Mouse (Mus musculus): Measurements from ENCODE around the gene Lrrc1. TPM values are rescaled to one million over a fixed set of nuclear protein-coding genes. Genes with fewer than 3 reads are reported as not detected.

The Lrrc1 gene
- polyA plus RNA-seq, 1 experiment from 2014 or later = 10.6 TPM

- no peak for ATAC-seq
- H3K27ac ChIP-seq (ENCODE audit: low read depth, low read length) = no peak overlapping the region
- H3K36me3 ChIP-seq (ENCODE audit: control insufficient read depth, insufficient read depth, low read length) = peaks cover 22% of the 10 kb centered on the region
- no peak overlapping the region for H3K9ac ChIP-seq (ENCODE audit: low read length)
- no peaks in the 10 kb centered on the region for H3K27me3 ChIP-seq (replicated peaks; ENCODE audit: control insufficient read depth, insufficient read depth, low read length)
- H3K9me3 ChIP-seq (replicated peaks; ENCODE audit: control insufficient read depth, low read length) = no peaks in the 10 kb centered on the region
- WGBS = 93% methylated on average over 12 of the region's 12 CpGs
- H3K4me2 ChIP-seq (ENCODE audit: low read length) = no peak overlapping the region
- H3K4me1 ChIP-seq (ENCODE audit: control insufficient read depth, insufficient read depth, low read length) = peaks cover 12% of the 10 kb centered on the region
- DNase-seq (ENCODE audit: low spot score) = no peak
- H3K4me3 ChIP-seq (ENCODE audit: low read depth, low read length) = no peak overlapping the region
Observed at GRCm38 (mm10) chr9:77434965-77435364, 109.7 kb downstream of the Lrrc1 start.

GRCm38 (mm10) chr9:77433476-77433875, 111.2 kb downstream of the Lrrc1 start:
- Histone ChIP-seq H3K27ac (ENCODE audit: low read depth, low read length) (no peak overlapping the region), H3K4me3 (ENCODE audit: low read depth, low read length) (no peak overlapping the region), H3K27me3 (replicated peaks; ENCODE audit: control insufficient read depth, insufficient read depth, low read length) (no peaks in the 10 kb centered on the region), H3K9me3 (replicated peaks; ENCODE audit: control insufficient read depth, low read length) (no peaks in the 10 kb centered on the region), H3K9ac (ENCODE audit: low read length) (no peak overlapping the region), H3K36me3 (ENCODE audit: control insufficient read depth, insufficient read depth, low read length) (peaks cover 22% of the 10 kb centered on the region), H3K4me1 (ENCODE audit: control insufficient read depth, insufficient read depth, low read length) (peaks cover 6% of the 10 kb centered on the region), H3K4me2 (ENCODE audit: low read length) (no peak overlapping the region)
- WGBS = 94% methylated on average over 4 of the region's 4 CpGs
- ATAC-seq (no peak), DNase-seq (ENCODE audit: low spot score) (no peak)

GRCm38 (mm10) chr9:77432030-77432429, 112.6 kb downstream of the Lrrc1 start:
- no peak for DNase-seq (ENCODE audit: low spot score)
- H3K4me3 ChIP-seq (ENCODE audit: low read depth, low read length) = no peak overlapping the region
- H3K9me3 ChIP-seq (replicated peaks; ENCODE audit: control insufficient read depth, low read length) = no peaks in the 10 kb centered on the region
- no peak overlapping the region for H3K27ac ChIP-seq (ENCODE audit: low read depth, low read length)
- H3K27me3 ChIP-seq (replicated peaks; ENCODE audit: control insufficient read depth, insufficient read depth, low read length) = no peaks in the 10 kb centered on the region
- H3K4me2 ChIP-seq (ENCODE audit: low read length) = no peak overlapping the region
- WGBS = 83% methylated on average over 17 of the region's 17 CpGs
- peaks cover 18% of the 10 kb centered on the region for H3K36me3 ChIP-seq (ENCODE audit: control insufficient read depth, insufficient read depth, low read length)
- no peak overlapping the region for H3K9ac ChIP-seq (ENCODE audit: low read length)
- no peak for ATAC-seq
- peaks cover 14% of the 10 kb centered on the region for H3K4me1 ChIP-seq (ENCODE audit: control insufficient read depth, insufficient read depth, low read length)

GRCm38 (mm10) chr9:77430413-77431087, 114.1 kb downstream of the Lrrc1 start:
- Histone ChIP-seq H3K9me3 (replicated peaks; ENCODE audit: control insufficient read depth, low read length) (no peaks in the 10 kb centered on the region), H3K27ac (ENCODE audit: low read depth, low read length) (no peak overlapping the region), H3K4me3 (ENCODE audit: low read depth, low read length) (no peak overlapping the region), H3K4me1 (ENCODE audit: control insufficient read depth, insufficient read depth, low read length) (peaks cover 14% of the 10 kb centered on the region), H3K36me3 (ENCODE audit: control insufficient read depth, insufficient read depth, low read length) (peaks cover 18% of the 10 kb centered on the region), H3K4me2 (ENCODE audit: low read length) (no peak overlapping the region), H3K27me3 (replicated peaks; ENCODE audit: control insufficient read depth, insufficient read depth, low read length) (no peaks in the 10 kb centered on the region), H3K9ac (ENCODE audit: low read length) (no peak overlapping the region)
- DNase-seq (ENCODE audit: low spot score) = no peak
- WGBS = 85% methylated on average over 9 of the region's 9 CpGs
- no peak for ATAC-seq

- H3K9me3 ChIP-seq (replicated peaks; ENCODE audit: control insufficient read depth, low read length) = no peaks in the 10 kb centered on the region
- H3K27me3 ChIP-seq (replicated peaks; ENCODE audit: control insufficient read depth, insufficient read depth, low read length) = no peaks in the 10 kb centered on the region
- H3K4me3 ChIP-seq (ENCODE audit: low read depth, low read length) = no peak overlapping the region
- H3K36me3 ChIP-seq (ENCODE audit: control insufficient read depth, insufficient read depth, low read length) = peaks cover 18% of the 10 kb centered on the region
- no peak overlapping the region for H3K4me2 ChIP-seq (ENCODE audit: low read length)
- no peak overlapping the region for H3K9ac ChIP-seq (ENCODE audit: low read length)
- H3K27ac ChIP-seq (ENCODE audit: low read depth, low read length) = no peak overlapping the region
- no peak for DNase-seq (ENCODE audit: low spot score)
- 85% methylated on average over 11 of the region's 11 CpGs for WGBS
- H3K4me1 ChIP-seq (ENCODE audit: control insufficient read depth, insufficient read depth, low read length) = peaks cover 14% of the 10 kb centered on the region
- no peak for ATAC-seq
Observed at GRCm38 (mm10) chr9:77429230-77430015, 115.2 kb downstream of the Lrrc1 start.

GRCm38 (mm10) chr9:77428748-77429140, 115.9 kb downstream of the Lrrc1 start:
- WGBS = 90% methylated on average over 8 of the region's 8 CpGs
- ATAC-seq = no peak
- H3K27ac ChIP-seq (ENCODE audit: low read depth, low read length) = no peak overlapping the region; the same call in 1 of the 2 replicates

GRCm38 (mm10) chr9:77428115-77428747, 116.4 kb downstream of the Lrrc1 start:
- WGBS = 43% methylated on average over 14 of the region's 14 CpGs
- DNase-seq (ENCODE audit: low spot score) (no peak), ATAC-seq (no peak)
- no peaks in the 10 kb centered on the region for H3K27me3 ChIP-seq (replicated peaks; ENCODE audit: control insufficient read depth, insufficient read depth, low read length)
- H3K27ac ChIP-seq (ENCODE audit: low read depth, low read length) = no peak overlapping the region; the same call in 1 of the 2 replicates
- no peaks in the 10 kb centered on the region for H3K9me3 ChIP-seq (replicated peaks; ENCODE audit: control insufficient read depth, low read length)
- peaks cover 10% of the 10 kb centered on the region for H3K36me3 ChIP-seq (ENCODE audit: control insufficient read depth, insufficient read depth, low read length)
- no peak overlapping the region for H3K4me3 ChIP-seq (ENCODE audit: low read depth, low read length)
- peaks cover 14% of the 10 kb centered on the region for H3K4me1 ChIP-seq (ENCODE audit: control insufficient read depth, insufficient read depth, low read length)
- H3K4me2 ChIP-seq (ENCODE audit: low read length) = peak overlapping the region; percentile 22
- peak overlapping the region; percentile 21; the same call in 1 of the 2 replicates for H3K9ac ChIP-seq (ENCODE audit: low read length)

More at GRCm38 (mm10) chr9:77428748-77429140, 115.9 kb downstream of the Lrrc1 start:
- Histone ChIP-seq H3K27me3 (replicated peaks; ENCODE audit: control insufficient read depth, insufficient read depth, low read length) (no peaks in the 10 kb centered on the region), H3K4me1 (ENCODE audit: control insufficient read depth, insufficient read depth, low read length) (peaks cover 14% of the 10 kb centered on the region), H3K36me3 (ENCODE audit: control insufficient read depth, insufficient read depth, low read length) (peaks cover 15% of the 10 kb centered on the region), H3K9ac (ENCODE audit: low read length) (no peak overlapping the region), H3K4me2 (ENCODE audit: low read length) (no peak overlapping the region), H3K9me3 (replicated peaks; ENCODE audit: control insufficient read depth, low read length) (no peaks in the 10 kb centered on the region), H3K4me3 (ENCODE audit: low read depth, low read length) (no peak overlapping the region)
- DNase-seq (ENCODE audit: low spot score) = no peak

GRCm38 (mm10) chr9:77427292-77428114, 117.2 kb downstream of the Lrrc1 start:
- Histone ChIP-seq H3K9ac (ENCODE audit: low read length) (peak overlapping the region; percentile 21; the same call in 1 of the 2 replicates), H3K27ac (ENCODE audit: low read depth, low read length) (no peak overlapping the region), H3K4me2 (ENCODE audit: low read length) (peak overlapping the region; percentile 22), H3K4me3 (ENCODE audit: low read depth, low read length) (no peak overlapping the region), H3K27me3 (replicated peaks; ENCODE audit: control insufficient read depth, insufficient read depth, low read length) (no peaks in the 10 kb centered on the region), H3K36me3 (ENCODE audit: control insufficient read depth, insufficient read depth, low read length) (peaks cover 10% of the 10 kb centered on the region), H3K4me1 (ENCODE audit: control insufficient read depth, insufficient read depth, low read length) (peaks cover 14% of the 10 kb centered on the region), H3K9me3 (replicated peaks; ENCODE audit: control insufficient read depth, low read length) (no peaks in the 10 kb centered on the region)
- DNase-seq (ENCODE audit: low spot score) = peak; percentile 20
- ATAC-seq = peak; percentile 67
- WGBS = 44% methylated on average over 23 of the region's 23 CpGs
